8 mouse cellular contexts compared by ENCODE assay signal in the genomic region with DNA sequence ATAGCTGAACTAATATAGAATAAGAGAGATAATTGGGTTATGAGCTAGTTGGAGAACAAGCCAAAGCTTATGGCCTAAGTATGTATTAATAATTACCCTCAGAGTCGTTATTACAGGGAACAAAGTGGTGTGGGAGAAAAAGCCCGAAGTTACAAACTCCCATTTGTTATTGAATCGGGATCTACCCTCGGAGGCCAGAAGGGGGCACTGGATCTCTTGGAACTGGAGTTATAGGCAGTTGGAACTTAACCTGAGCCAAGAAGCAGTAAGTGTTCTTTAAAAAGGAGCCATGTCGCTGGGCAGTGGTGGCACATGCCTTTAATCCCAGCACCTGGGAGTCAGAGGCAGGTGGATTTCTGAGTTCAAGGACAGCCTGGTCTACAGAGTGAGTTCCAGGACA. TPM values are rescaled to one million over a fixed set of nuclear protein-coding genes. Genes with fewer than 3 reads are reported as not detected.
DNase-seq lines count a peak whose midpoint lies in the region; ATAC-seq lines count a peak whose summit lies in the region.

No protein-coding gene starts in this region.

- H3K36me3 ChIP-seq in liver, embryonic 11.5 days (ENCODE audit: control insufficient read depth, insufficient read depth, low read length), result no peaks in the 10 kb centered on the region

- no peak overlapping the region for H3K4me3 ChIP-seq in liver, embryonic 11.5 days (ENCODE audit: low read depth, low read length)

- WGBS in liver, embryonic 11.5 days, result 18% methylated on average over 5 of the region's 5 CpGs

- no peak overlapping the region for H3K4me2 ChIP-seq in liver, embryonic 11.5 days

- no peak for ATAC-seq in liver, embryonic 11.5 days (replicated peaks; ENCODE audit: low FRiP score)

- peak; percentile 65 to 69 for DNase-seq in layer of hippocampus, postnatal 10 days (ENCODE audit: low spot score in 2 of 2)
- DNase-seq in layer of hippocampus, adult 9-10 months (ENCODE audit: low spot score), result no peak
- DNase-seq in MEL-GATA-1-ER (ENCODE audit: extremely low read depth, low read depth), result peak; percentile 76
- peak; percentile 66 for DNase-seq in adrenal gland, postnatal 14 days
- DNase-seq in gastrocnemius, postnatal 10 days, result peak; percentile 51
- DNase-seq in liver, embryonic 11.5 days (ENCODE audit: low spot score), result peak; percentile 53
- peak; percentile 60 for DNase-seq in right cerebral cortex, postnatal 14 days
- DNase-seq in spleen, postnatal 14 days (ENCODE audit: low spot score in 2 of 2), result no peak

- H3K9ac ChIP-seq in liver, embryonic 11.5 days (ENCODE audit: low read depth, low read length), result no peak overlapping the region

- H3K27ac ChIP-seq in liver, embryonic 11.5 days (ENCODE audit: low read depth, low read length), result no peak overlapping the region

- H3K4me1 ChIP-seq in liver, embryonic 11.5 days (replicated peaks; ENCODE audit: control insufficient read depth, insufficient read depth, low read length), result peaks cover 6% of the 10 kb centered on the region

- no peaks in the 10 kb centered on the region for H3K9me3 ChIP-seq in liver, embryonic 11.5 days (ENCODE audit: control insufficient read depth, low read length)

- peaks cover 42% of the 10 kb centered on the region for H3K27me3 ChIP-seq in liver, embryonic 11.5 days (replicated peaks; ENCODE audit: control insufficient read depth, insufficient read depth, low read length)

RNA-seq across cellular contexts. Expression of a gene that starts 2.2 kb away (rescaled TPM):
- 1 to 10 TPM; 4.8 to 5.2 TPM for total RNA-seq in layer of hippocampus, postnatal 10 days (2021)
- total RNA-seq in adrenal gland, postnatal 14 days (2021), result 0.07 and 0.94 TPM in 2 replicates
- total RNA-seq in gastrocnemius, postnatal 10 days (2021), result under 1 TPM in 1 of 2 experiments, not detected in 1; 0.16 TPM
- 1.6 and 1.8 TPM in 2 replicates for polyA plus RNA-seq in liver, embryonic 11.5 days (2014; fragmentation: Nextera tagmentation; extraction: Ambion mirVana)

RNA-seq across cellular contexts. Expression of a gene that starts 27.5 kb away (rescaled TPM):
- total RNA-seq in layer of hippocampus, postnatal 10 days (2021), result 10 to 100 TPM; 86.9 to 89.7 TPM
- total RNA-seq in adrenal gland, postnatal 14 days (2021), result 102 and 110 TPM in 2 replicates
- total RNA-seq in gastrocnemius, postnatal 10 days (2021), result 10 to 100 TPM; 35.7 to 48.3 TPM
- polyA plus RNA-seq in liver, embryonic 11.5 days (2014; fragmentation: Nextera tagmentation; extraction: Ambion mirVana), result 59.5 and 73.8 TPM in 2 replicates

Comparison
In these comparisons a context has a peak if more than half of its experiments do, and no peak if none do; other contexts are left out.
1. DNase-seq: peak in layer of hippocampus, postnatal 10 days (2 of 2), MEL-GATA-1-ER (single experiment), adrenal gland, postnatal 14 days (single experiment), gastrocnemius, postnatal 10 days (single experiment), liver, embryonic 11.5 days (single experiment) and right cerebral cortex, postnatal 14 days (single experiment); none in layer of hippocampus, adult 9-10 months (single experiment) and spleen, postnatal 14 days (0 of 2).